Mouse (Mus musculus): ENCODE measurements around the gene Nkx3-2. TPM values are rescaled to one million over a fixed set of nuclear protein-coding genes. Genes with fewer than 3 reads are reported as not detected.

Gene Nkx3-2
- polyA plus RNA-seq (2012; ENCODE audit: insufficient read depth, insufficient read length, missing spikeins), result not detected in 2 replicates

- H3K4me1 ChIP-seq (ENCODE audit: control insufficient read depth, insufficient read depth, insufficient read length, low read length), result peaks cover 5% of the 10 kb centered on the region; the same call in 1 of the 2 replicates
- H3K4me3 ChIP-seq (ENCODE audit: insufficient read depth, low read depth, low read length), result peak within 1 kb of the TSS; percentile 32; the same call in 1 of the 2 replicates
- no peak within 1 kb of the TSS for H3K27ac ChIP-seq (replicated peaks; ENCODE audit: low read depth, low read length)
Observed at GRCm38 (mm10) chr5:41763731-41764721, at the start of gene Nkx3-2. Gene Nkx3-2 (minus strand): TSS chr5:41764501.

GRCm38 (mm10) chr5:41812516-41812915 is 48.2 kb upstream of the Nkx3-2 start:
- Histone ChIP-seq H3K4me1 (ENCODE audit: control insufficient read depth, insufficient read depth, insufficient read length, low read length) (no peaks in the 10 kb centered on the region), H3K4me3 (ENCODE audit: insufficient read depth, low read depth, low read length) (no peak overlapping the region), H3K27ac (replicated peaks; ENCODE audit: low read depth, low read length) (no peak overlapping the region)

DNA sequence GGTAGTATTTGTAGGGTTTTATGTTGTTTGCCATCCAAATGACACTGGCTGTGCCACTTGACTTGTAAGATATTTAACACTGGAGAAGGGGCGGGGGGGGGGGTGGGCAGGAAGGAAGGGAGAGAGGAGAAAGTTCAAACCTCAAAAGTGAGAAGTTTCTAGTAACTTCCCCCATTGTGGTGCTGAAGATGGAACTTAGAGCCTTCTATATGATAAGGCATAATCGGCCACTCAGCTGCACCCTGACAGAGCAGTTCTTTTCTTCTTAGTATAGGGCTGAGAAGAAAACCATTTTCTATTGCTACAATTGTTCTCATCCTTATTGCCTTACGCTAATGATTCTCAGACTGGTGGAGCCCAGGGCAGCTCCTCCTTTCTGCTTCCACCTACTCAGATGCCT is 47.0 kb upstream of the Nkx3-2 start:
- H3K4me1 ChIP-seq (ENCODE audit: control insufficient read depth, insufficient read depth, insufficient read length, low read length), result no peaks in the 10 kb centered on the region
- no peak overlapping the region for H3K27ac ChIP-seq (replicated peaks; ENCODE audit: low read depth, low read length)
- no peak overlapping the region for H3K4me3 ChIP-seq (ENCODE audit: insufficient read depth, low read depth, low read length)

DNA sequence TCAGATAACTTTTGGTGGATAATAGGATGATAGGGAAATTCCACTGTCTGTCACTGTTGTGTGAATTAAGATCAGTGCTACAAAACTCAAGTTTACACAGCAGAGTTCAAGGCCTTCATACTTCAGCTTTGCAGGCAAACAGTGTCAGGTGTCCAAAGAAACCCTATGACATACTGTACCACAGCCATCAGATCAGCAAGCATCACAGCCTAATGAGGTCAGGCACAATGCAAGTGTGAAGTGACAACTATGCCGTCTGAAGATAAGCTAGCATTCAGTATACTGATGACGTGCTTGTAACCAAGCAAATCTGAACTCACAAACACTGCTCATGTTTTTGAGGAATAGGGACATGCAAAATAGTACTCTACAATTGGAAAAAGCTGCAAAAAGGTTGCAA is 43.1 kb upstream of the Nkx3-2 start:
- H3K4me3 ChIP-seq (ENCODE audit: insufficient read depth, low read depth, low read length), result no peak overlapping the region
- no peak overlapping the region for H3K27ac ChIP-seq (replicated peaks; ENCODE audit: low read depth, low read length)

GRCm38 (mm10) chr5:41806176-41806575 is 41.9 kb upstream of the Nkx3-2 start:
- Histone ChIP-seq H3K27ac (replicated peaks; ENCODE audit: low read depth, low read length) (no peak overlapping the region), H3K4me1 (ENCODE audit: control insufficient read depth, insufficient read depth, insufficient read length, low read length) (no peaks in the 10 kb centered on the region), H3K4me3 (ENCODE audit: insufficient read depth, low read depth, low read length) (no peak overlapping the region)

More for the DNA sequence above, 43.1 kb upstream of the Nkx3-2 start:
- no peaks in the 10 kb centered on the region for H3K4me1 ChIP-seq (ENCODE audit: control insufficient read depth, insufficient read depth, insufficient read length, low read length)

DNA sequence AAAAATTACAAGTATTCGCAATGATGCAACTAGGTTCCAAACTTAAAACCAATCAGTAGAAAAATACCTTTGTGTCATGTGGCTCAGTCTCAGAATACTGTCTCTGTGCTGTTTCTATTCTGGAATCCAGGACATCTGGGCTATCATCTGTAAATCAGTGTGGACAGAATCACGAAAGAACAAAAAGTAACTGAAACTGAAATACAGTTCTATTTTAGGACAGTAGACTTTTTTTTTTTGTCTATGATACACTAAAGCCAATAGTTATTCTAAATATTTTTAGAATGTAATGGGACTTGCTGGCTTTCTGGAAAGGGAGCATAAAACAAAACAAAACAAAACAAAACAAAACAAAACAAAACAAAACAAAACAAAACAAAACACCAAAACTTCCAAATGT is 40.8 kb upstream of the Nkx3-2 start:
- no peaks in the 10 kb centered on the region for H3K4me1 ChIP-seq (ENCODE audit: control insufficient read depth, insufficient read depth, insufficient read length, low read length)
- no peak overlapping the region for H3K4me3 ChIP-seq (ENCODE audit: insufficient read depth, low read depth, low read length)

DNA sequence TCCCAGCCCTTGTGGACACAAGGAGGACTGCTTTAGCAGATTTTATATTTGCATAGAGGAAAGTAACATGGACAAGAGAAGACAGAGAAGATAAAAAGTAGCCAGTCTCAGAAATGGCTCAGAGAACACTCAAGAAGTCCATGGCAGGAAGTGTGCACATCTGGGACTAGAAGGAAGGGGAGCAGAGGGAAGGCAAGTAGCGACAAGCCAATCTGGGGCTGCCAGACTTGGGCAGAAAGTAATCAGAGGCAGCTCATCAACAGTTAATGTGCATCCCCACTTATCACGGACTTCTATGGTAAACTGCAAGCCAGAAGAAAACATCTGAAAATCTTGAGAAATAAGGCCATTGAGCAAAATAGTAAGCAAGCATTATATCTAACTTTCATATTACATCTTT is 40.3 kb upstream of the Nkx3-2 start:
- H3K4me3 ChIP-seq (ENCODE audit: insufficient read depth, low read depth, low read length), result no peak overlapping the region
- no peak overlapping the region for H3K27ac ChIP-seq (replicated peaks; ENCODE audit: low read depth, low read length)
- H3K4me1 ChIP-seq (ENCODE audit: control insufficient read depth, insufficient read depth, insufficient read length, low read length), result no peaks in the 10 kb centered on the region

More for the DNA sequence above, 40.8 kb upstream of the Nkx3-2 start:
- no peak overlapping the region for H3K27ac ChIP-seq (replicated peaks; ENCODE audit: low read depth, low read length)

DNA sequence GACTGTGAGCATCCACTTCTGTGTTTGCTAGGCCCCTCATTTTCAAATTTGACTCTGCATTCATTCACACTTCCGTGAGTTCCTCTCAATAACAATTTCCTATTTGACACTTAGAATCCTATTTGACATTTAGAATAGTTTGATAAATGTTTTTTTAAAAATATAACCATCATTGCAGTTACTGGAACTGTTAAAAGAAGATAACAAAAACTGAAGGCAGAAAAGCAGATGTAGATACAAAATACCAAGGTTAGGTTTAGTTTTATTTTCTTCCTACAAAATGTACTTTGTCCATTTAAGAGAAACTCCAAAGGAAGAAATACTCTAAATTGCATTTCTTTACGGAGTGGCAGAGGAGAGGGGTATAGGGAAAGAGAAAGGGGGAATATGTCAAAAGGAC is 37.3 kb upstream of the Nkx3-2 start:
- H3K27ac ChIP-seq (replicated peaks; ENCODE audit: low read depth, low read length), result no peak overlapping the region
- no peak overlapping the region for H3K4me3 ChIP-seq (ENCODE audit: insufficient read depth, low read depth, low read length)
- no peaks in the 10 kb centered on the region for H3K4me1 ChIP-seq (ENCODE audit: control insufficient read depth, insufficient read depth, insufficient read length, low read length)

DNA sequence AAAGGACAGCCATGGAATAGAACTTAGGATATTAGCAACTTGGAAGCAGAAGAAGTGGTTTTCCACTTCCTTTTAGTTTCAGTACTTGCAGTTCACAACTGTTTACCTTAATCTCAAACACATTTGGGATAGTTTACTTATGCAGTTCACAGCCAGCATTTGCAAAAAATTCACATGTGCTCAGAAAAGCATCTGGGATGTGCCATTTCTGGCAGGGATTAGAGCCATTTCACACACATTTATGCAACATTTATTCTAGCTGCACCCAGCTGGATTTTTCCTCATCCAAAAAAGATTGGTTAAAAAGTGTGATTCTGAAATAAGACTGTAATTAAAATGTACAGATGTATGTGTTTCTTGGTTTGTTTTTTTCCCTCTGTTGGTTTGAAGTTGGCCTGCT is 30.1 kb upstream of the Nkx3-2 start:
- H3K27ac ChIP-seq (replicated peaks; ENCODE audit: low read depth, low read length), result no peak overlapping the region
- no peak overlapping the region for H3K4me3 ChIP-seq (ENCODE audit: insufficient read depth, low read depth, low read length)
- H3K4me1 ChIP-seq (ENCODE audit: control insufficient read depth, insufficient read depth, insufficient read length, low read length), result no peaks in the 10 kb centered on the region

DNA sequence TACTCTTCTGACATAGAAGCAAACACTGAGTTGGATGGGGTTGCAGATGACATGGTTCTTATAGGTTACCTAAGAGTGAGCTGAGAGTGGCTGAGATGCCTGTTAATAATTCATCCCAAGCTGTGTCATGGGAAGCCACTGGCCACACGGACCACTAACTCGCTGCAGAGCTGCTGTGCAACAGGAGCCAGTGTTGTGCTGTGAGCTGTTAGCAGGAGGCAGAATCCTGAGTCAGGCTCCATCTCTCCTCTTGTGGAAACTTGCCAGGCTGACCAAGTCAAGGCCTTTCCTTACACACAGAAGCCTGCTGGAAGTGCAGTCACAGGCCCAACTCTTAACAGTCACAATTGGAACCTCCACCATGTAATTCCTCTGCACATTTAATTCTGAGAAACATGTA is 26.2 kb upstream of the Nkx3-2 start:
- Histone ChIP-seq H3K4me1 (ENCODE audit: control insufficient read depth, insufficient read depth, insufficient read length, low read length) (no peaks in the 10 kb centered on the region), H3K4me3 (ENCODE audit: insufficient read depth, low read depth, low read length) (no peak overlapping the region)

DNA sequence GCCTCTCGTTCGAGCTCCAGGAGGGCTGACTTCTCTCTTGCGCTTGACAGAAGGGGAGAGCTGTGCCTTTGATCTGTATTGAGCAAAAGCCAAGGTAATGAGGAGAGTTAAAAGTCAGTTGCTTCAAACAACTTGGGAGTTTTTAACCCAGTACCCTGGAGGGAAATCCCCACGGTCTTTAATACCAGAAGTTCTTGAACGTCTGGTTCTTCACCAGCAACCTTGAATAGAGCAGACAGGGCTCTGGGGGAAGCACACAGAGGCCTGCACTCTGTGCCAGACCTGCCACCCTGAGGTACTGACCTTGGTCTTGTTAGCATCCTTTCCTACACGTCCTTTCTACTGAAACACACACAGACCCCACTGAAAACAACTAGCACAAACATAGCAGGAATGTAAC is 24.6 kb upstream of the Nkx3-2 start:
- H3K27ac ChIP-seq (replicated peaks; ENCODE audit: low read depth, low read length), result no peak overlapping the region
- no peaks in the 10 kb centered on the region for H3K4me1 ChIP-seq (ENCODE audit: control insufficient read depth, insufficient read depth, insufficient read length, low read length)
- H3K4me3 ChIP-seq (ENCODE audit: insufficient read depth, low read depth, low read length), result no peak overlapping the region

More for the DNA sequence above, 26.2 kb upstream of the Nkx3-2 start:
- no peak overlapping the region for H3K27ac ChIP-seq (replicated peaks; ENCODE audit: low read depth, low read length)

GRCm38 (mm10) chr5:41781890-41782289 is 17.6 kb upstream of the Nkx3-2 start:
- H3K4me1 ChIP-seq (ENCODE audit: control insufficient read depth, insufficient read depth, insufficient read length, low read length), result no peaks in the 10 kb centered on the region
- H3K27ac ChIP-seq (replicated peaks; ENCODE audit: low read depth, low read length), result no peak overlapping the region
- H3K4me3 ChIP-seq (ENCODE audit: insufficient read depth, low read depth, low read length), result no peak overlapping the region

GRCm38 (mm10) chr5:41780026-41780425 is 15.7 kb upstream of the Nkx3-2 start:
- Histone ChIP-seq H3K27ac (replicated peaks; ENCODE audit: low read depth, low read length) (no peak overlapping the region), H3K4me3 (ENCODE audit: insufficient read depth, low read depth, low read length) (no peak overlapping the region), H3K4me1 (ENCODE audit: control insufficient read depth, insufficient read depth, insufficient read length, low read length) (no peaks in the 10 kb centered on the region)

GRCm38 (mm10) chr5:41775728-41776127 is 11.4 kb upstream of the Nkx3-2 start:
- H3K27ac ChIP-seq (replicated peaks; ENCODE audit: low read depth, low read length), result no peak overlapping the region
- no peaks in the 10 kb centered on the region for H3K4me1 ChIP-seq (ENCODE audit: control insufficient read depth, insufficient read depth, insufficient read length, low read length)
- H3K4me3 ChIP-seq (ENCODE audit: insufficient read depth, low read depth, low read length), result no peak overlapping the region

GRCm38 (mm10) chr5:41775273-41775672 is 11.0 kb upstream of the Nkx3-2 start:
- Histone ChIP-seq H3K4me1 (ENCODE audit: control insufficient read depth, insufficient read depth, insufficient read length, low read length) (no peaks in the 10 kb centered on the region), H3K4me3 (ENCODE audit: insufficient read depth, low read depth, low read length) (no peak overlapping the region), H3K27ac (replicated peaks; ENCODE audit: low read depth, low read length) (no peak overlapping the region)

Data from brown adipose tissue, adult 24 weeks (tissue).